Mouse (Mus musculus): ENCODE measurements around the gene Nol4l. TPM values are rescaled to one million over a fixed set of nuclear protein-coding genes. Genes with fewer than 3 reads are reported as not detected.

The Nol4l gene
- polyA plus RNA-seq, 2 experiments = 3.7 to 5.7 TPM

DNA sequence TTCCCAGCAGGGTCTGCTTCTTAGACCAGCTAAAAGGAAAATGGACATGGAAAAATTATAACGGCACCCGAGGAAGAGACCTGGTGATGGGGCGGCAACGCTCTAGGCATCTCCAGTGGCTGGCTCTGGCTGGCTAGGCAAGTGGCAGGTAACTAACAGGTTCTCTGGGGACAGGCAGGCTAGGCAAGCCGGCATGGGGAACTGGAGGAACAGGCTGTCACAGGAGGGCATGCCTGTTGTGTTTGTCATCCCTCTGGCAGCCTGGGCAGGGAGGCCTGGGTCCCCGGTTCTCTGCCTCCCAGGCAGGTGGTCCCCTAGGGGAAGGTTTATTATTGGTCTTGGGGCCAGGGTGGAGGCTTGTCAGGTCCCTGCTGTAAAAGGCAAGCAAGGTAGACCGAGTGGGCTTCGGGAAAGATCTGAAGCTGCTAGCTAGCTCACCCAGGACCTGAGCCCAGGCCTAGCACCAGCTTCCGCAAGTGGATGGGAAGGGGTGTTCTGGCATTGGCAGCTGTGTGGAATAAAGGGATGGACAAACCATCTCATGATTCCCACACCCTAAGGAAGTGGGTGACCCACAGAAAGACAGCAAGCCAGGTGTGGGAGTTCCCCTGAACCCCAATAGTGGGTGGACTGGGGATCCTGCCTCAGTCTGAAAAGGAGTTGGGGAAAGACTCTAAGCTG, 2.8 kb downstream of the Nol4l start:
- ATAC-seq (ENCODE audit: insufficient read depth) = no peak
- 57% methylated on average over 9 of the region's 9 CpGs for WGBS (ENCODE audit: insufficient replicate concordance)
- H3K9me3 ChIP-seq (ENCODE audit: control insufficient read depth, low read length) = no peaks in the 10 kb centered on the region
- H3K4me1 ChIP-seq (replicated peaks; ENCODE audit: control insufficient read depth in 2 of 2, insufficient read depth in 2 of 2, low read length in 1 of 2) = peaks cover 50 to 51% of the 10 kb centered on the region in 2 experiments
- peak overlapping the region; percentile 84 for H3K27ac ChIP-seq
- DNase-seq (ENCODE audit: low read depth in 3 of 3, low spot score in 3 of 3) = no peak
- TF ChIP-seq CTCF (IDR thresholded peaks at IDR 0.05; ENCODE audit: low read depth) (peak; percentile 8; the same call in 1 of the 2 replicates), EP300 (IDR thresholded peaks at IDR 0.05; ENCODE audit: low read depth) (no peak)
- peak overlapping the region; percentile 88 for H3K9ac ChIP-seq (replicated peaks)
- H3K4me3 ChIP-seq (ENCODE audit: insufficient read depth in 1 of 2, low read depth in 2 of 2, low read length in 2 of 2) = peak overlapping the region; percentile 82 to 86
- peak overlapping the region; percentile 95 for H3K4me2 ChIP-seq (ENCODE audit: low read depth)
- H3K27me3 ChIP-seq (ENCODE audit: control insufficient read depth, insufficient read depth, low read length) = no peaks in the 10 kb centered on the region
- H3K36me3 ChIP-seq (replicated peaks; ENCODE audit: control insufficient read depth, insufficient read depth, low read depth) = no peaks in the 10 kb centered on the region

DNA sequence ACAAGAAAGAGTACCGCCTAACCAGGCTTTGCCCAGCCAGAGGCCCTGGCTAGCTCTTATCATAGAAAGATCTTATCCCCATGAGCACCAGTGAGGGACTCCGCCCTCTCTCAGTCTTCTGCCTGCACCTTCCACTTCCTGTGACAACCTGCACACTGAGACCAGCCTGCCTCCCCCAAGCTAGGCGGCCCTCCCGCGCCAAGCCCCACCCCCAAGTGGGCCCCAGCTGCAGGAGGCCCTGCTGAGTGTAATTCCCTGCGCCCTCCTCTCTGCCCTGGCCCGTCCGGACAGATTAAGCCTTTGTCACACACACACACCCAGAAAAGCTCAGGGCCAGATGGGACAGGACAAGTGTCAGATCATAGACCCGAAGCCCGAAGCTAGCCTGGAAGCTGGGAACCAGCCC, 3.9 kb downstream of the Nol4l start:
- peaks cover 60 to 62% of the 10 kb centered on the region in 2 experiments for H3K4me1 ChIP-seq (replicated peaks; ENCODE audit: control insufficient read depth in 2 of 2, insufficient read depth in 2 of 2, low read length in 1 of 2)
- H3K4me3 ChIP-seq (ENCODE audit: insufficient read depth in 1 of 2, low read depth in 2 of 2, low read length in 2 of 2) = peak overlapping the region in 1 of 2 experiments; percentile 20; a peak in 1 of 4 replicates
- H3K27ac ChIP-seq = peak overlapping the region; percentile 84
- WGBS (ENCODE audit: insufficient replicate concordance) = 2% methylated on average over 10 of the region's 10 CpGs
- TF ChIP-seq CTCF (IDR thresholded peaks at IDR 0.05; ENCODE audit: low read depth) (no peak), EP300 (IDR thresholded peaks at IDR 0.05; ENCODE audit: low read depth) (peak; percentile 69)
- no peaks in the 10 kb centered on the region for H3K27me3 ChIP-seq (ENCODE audit: control insufficient read depth, insufficient read depth, low read length)
- H3K9ac ChIP-seq (replicated peaks) = peak overlapping the region; percentile 58
- no peaks in the 10 kb centered on the region for H3K36me3 ChIP-seq (replicated peaks; ENCODE audit: control insufficient read depth, insufficient read depth, low read depth)
- ATAC-seq (ENCODE audit: insufficient read depth) (peak; percentile 80), DNase-seq (ENCODE audit: low read depth in 3 of 3, low spot score in 3 of 3) (peak; percentile 77 to 80 (median 78))
- H3K4me2 ChIP-seq (ENCODE audit: low read depth) = peak overlapping the region; percentile 95
- no peaks in the 10 kb centered on the region for H3K9me3 ChIP-seq (ENCODE audit: control insufficient read depth, low read length)

DNA sequence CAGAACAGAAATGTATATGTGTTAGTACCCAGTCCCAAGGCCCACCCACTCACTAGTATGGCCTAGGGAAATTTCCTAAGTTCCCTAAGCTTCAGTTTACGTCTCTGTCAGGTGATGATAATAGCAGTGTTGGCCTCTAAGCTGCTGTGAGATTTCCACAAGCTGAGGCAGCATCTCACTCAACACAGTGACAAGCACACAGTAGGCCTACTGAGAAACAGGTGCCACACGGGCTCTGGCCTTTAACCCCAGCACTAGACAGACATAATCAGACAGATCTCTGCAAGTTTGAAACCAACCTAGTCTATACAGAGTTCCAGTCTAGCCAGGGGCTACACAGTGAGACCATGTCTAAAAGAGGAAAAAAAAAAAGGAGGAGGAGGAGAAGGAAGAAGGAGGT, 5.0 kb downstream of the Nol4l start:
- TF ChIP-seq CTCF (IDR thresholded peaks at IDR 0.05; ENCODE audit: low read depth) = no peak
- TF ChIP-seq EP300 (IDR thresholded peaks at IDR 0.05; ENCODE audit: low read depth) = no peak
- Histone ChIP-seq H3K36me3 (replicated peaks; ENCODE audit: control insufficient read depth, insufficient read depth, low read depth) (no peaks in the 10 kb centered on the region), H3K4me3 (ENCODE audit: insufficient read depth in 1 of 2, low read depth in 2 of 2, low read length in 2 of 2) (no peak overlapping the region), H3K27me3 (ENCODE audit: control insufficient read depth, insufficient read depth, low read length) (no peaks in the 10 kb centered on the region), H3K9ac (replicated peaks) (no peak overlapping the region; the same call in 1 of the 2 replicates), H3K9me3 (ENCODE audit: control insufficient read depth, low read length) (no peaks in the 10 kb centered on the region), H3K4me1 (replicated peaks; ENCODE audit: control insufficient read depth in 2 of 2, insufficient read depth in 2 of 2, low read length in 1 of 2) (peaks cover 67 to 69% of the 10 kb centered on the region in 2 experiments), H3K27ac (peak overlapping the region; percentile 81), H3K4me2 (ENCODE audit: low read depth) (no peak overlapping the region; the same call in 1 of the 2 replicates)
- no peak for ATAC-seq (ENCODE audit: insufficient read depth)
- DNase-seq (ENCODE audit: low read depth in 3 of 3, low spot score in 3 of 3) = no peak
- 39% methylated on average over 2 of the region's 2 CpGs for WGBS (ENCODE audit: insufficient replicate concordance)

DNA sequence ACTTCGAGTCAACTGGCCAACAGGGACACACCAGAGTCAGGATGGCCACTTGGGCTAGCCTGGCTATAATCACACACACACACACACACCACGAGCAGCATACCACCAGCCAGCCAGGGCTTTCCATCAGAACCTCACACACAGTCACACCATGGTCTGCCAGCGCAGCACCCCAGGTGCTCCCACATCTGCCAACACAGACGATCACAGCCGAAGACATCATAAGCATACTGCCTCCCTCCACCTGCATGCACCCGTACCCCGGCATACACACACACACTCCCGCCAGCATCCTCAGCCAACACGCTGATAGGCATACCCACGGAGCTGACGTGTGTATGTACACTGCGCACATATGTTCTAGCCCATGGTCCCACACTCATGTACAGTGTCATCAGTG, 6.1 kb downstream of the Nol4l start:
- 80% methylated on average over 12 of the region's 12 CpGs for WGBS (ENCODE audit: insufficient replicate concordance)
- no peaks in the 10 kb centered on the region for H3K36me3 ChIP-seq (replicated peaks; ENCODE audit: control insufficient read depth, insufficient read depth, low read depth)
- DNase-seq (ENCODE audit: low read depth in 3 of 3, low spot score in 3 of 3) (no peak), ATAC-seq (ENCODE audit: insufficient read depth) (no peak)
- no peak overlapping the region for H3K4me2 ChIP-seq (ENCODE audit: low read depth)
- peaks cover 70 to 74% of the 10 kb centered on the region in 2 experiments for H3K4me1 ChIP-seq (replicated peaks; ENCODE audit: control insufficient read depth in 2 of 2, insufficient read depth in 2 of 2, low read length in 1 of 2)
- no peak for TF ChIP-seq EP300 (IDR thresholded peaks at IDR 0.05; ENCODE audit: low read depth)
- TF ChIP-seq CTCF (IDR thresholded peaks at IDR 0.05; ENCODE audit: low read depth) = no peak
- H3K27me3 ChIP-seq (ENCODE audit: control insufficient read depth, insufficient read depth, low read length) = no peaks in the 10 kb centered on the region
- H3K9ac ChIP-seq (replicated peaks) = no peak overlapping the region
- H3K4me3 ChIP-seq (ENCODE audit: insufficient read depth in 1 of 2, low read depth in 2 of 2, low read length in 2 of 2) = no peak overlapping the region
- H3K9me3 ChIP-seq (ENCODE audit: control insufficient read depth, low read length) = no peaks in the 10 kb centered on the region
- H3K27ac ChIP-seq = 0 out of 2 replicates have a peak overlapping the region, but pooled peaks have one; percentile 1

GRCm38 (mm10) chr2:153523143-153523542, 6.6 kb downstream of the Nol4l start:
- no peaks in the 10 kb centered on the region for H3K27me3 ChIP-seq (ENCODE audit: control insufficient read depth, insufficient read depth, low read length)
- no peak overlapping the region for H3K4me2 ChIP-seq (ENCODE audit: low read depth)
- H3K27ac ChIP-seq = no peak overlapping the region
- DNase-seq (ENCODE audit: low read depth in 3 of 3, low spot score in 3 of 3) = no peak
- H3K4me3 ChIP-seq (ENCODE audit: insufficient read depth in 1 of 2, low read depth in 2 of 2, low read length in 2 of 2) = no peak overlapping the region
- 78% methylated on average over 9 of the region's 9 CpGs for WGBS (ENCODE audit: insufficient replicate concordance)
- no peaks in the 10 kb centered on the region for H3K36me3 ChIP-seq (replicated peaks; ENCODE audit: control insufficient read depth, insufficient read depth, low read depth)
- H3K9ac ChIP-seq (replicated peaks) = no peak overlapping the region
- no peak for TF ChIP-seq EP300 (IDR thresholded peaks at IDR 0.05; ENCODE audit: low read depth)
- no peaks in the 10 kb centered on the region for H3K9me3 ChIP-seq (ENCODE audit: control insufficient read depth, low read length)
- H3K4me1 ChIP-seq (replicated peaks; ENCODE audit: control insufficient read depth in 2 of 2, insufficient read depth in 2 of 2, low read length in 1 of 2) = peaks cover 70 to 74% of the 10 kb centered on the region in 2 experiments
- no peak for ATAC-seq (ENCODE audit: insufficient read depth)

Data from liver, embryonic 14.5 days (tissue).